Mouse (Mus musculus) left cerebral cortex, adult 2 months (tissue): ENCODE results near the gene Mep1a. TPM values are rescaled to one million over a fixed set of nuclear protein-coding genes. Genes with fewer than 3 reads are reported as not detected.

Source experiments
- DNase-seq, 2 experiments: peaks; one replicate each; pipeline ENCODE4 v3.0.0; 2021 to 2022; ENCODE audit warnings: low spot score in 2 of 2, mixed read lengths in 1 of 2; ENCODE audit errors: extremely low spot score in 1 of 2
- H3K27ac ChIP-seq: fragments of 200-600 bp; 2 replicates; pipeline ENCODE4 v1.8.1; 2022
- H3K4me3 ChIP-seq: fragments of 200-600 bp; 2 replicates; pipeline ENCODE4 v1.8.1; 2022
- CTCF ChIP-seq: fragments of 200-600 bp; IDR thresholded peaks from 2 replicates; pipeline ENCODE4 v1.8.1; 2022; ENCODE audit warnings: antibody characterized with exemption, mild to moderate bottlenecking, moderate library complexity
- intact Hi-C: fragments of 180-260 bp; cut with DNase I; formaldehyde crosslinking; loops from one replicate; pipeline ENCODE4 v1.15.1; 2025
- total RNA-seq, 2 experiments: library from RNA; stranded (reverse); gene quantifications; 2 replicates each; pipeline ENCODE4 v1.2.3; 2021

The Mep1a gene
- total RNA-seq, 2 experiments from 2014 or later: not detected

DNA sequence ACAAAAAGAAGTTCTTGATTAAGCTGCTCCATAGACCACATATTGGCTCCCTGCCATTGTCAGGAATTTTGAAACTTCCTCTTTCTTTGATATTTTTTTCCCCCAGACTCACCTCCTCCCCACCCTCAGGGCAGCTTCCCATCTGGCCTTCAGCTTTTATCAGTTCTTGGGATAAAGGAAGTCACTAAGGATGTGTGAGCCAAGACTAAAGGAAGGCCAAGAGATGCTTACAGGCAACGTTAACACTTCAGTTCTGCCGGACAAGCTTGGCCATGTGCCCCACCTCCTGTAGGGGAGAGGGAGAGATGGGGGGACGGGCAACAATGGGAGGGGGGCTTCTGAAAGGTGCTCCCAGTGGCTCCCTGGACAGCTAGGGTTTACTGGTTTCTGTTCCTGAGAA, 32.6 kb downstream of the Mep1a start:
- intact Hi-C loops: no loop called here
- Histone ChIP-seq H3K4me3 (no peak overlapping the region), H3K27ac (no peak overlapping the region)
- no peak for TF ChIP-seq CTCF
- DNase-seq: no peak

DNA sequence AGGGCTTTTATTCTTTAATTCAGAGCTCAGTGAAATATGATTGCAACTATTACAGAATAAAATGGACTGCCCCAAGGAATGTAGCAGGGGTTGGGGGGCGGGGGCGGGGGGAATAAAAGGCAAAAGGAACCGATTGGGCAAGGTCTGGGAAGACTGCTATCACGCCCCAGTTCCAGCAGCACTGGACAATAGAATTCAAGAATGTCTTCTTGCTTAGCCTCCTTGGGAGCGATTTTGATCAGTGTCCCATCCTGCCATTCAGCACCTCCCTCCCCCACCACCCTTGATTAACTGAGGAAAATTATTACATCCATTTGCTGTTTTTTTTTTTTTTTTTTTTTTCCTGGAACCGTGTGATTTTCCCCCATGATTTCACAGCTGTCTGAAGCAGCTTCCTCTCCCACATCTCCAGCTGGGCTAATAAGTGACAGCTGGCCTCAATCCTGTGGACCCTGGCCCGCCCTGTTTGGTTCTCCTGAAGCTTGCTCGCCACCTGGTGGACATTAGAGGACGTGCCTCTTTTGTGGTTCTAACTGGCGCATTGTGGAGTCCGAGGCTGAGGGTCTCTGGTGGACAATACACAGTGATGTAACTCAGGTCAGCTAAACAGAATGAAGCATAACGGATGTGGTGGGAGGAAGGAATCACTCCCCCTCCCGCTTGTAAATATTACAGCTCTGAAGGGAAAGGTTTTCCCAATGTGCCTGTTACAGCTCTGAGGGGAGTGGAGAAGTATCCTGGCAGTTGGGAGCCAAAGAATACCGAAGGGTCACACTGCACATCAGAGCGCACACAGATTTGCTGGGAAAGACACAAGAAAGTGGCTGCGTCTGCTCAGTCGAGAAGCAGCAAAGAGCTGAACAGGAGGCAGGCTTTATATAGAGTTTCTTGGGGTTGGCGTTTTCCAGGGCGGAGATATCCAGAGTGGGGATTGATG, 42.1 kb downstream of the Mep1a start:
- H3K27ac ChIP-seq: no peak overlapping the region
- H3K4me3 ChIP-seq: no peak overlapping the region
- peak; percentile 79 for TF ChIP-seq CTCF
- peak; percentile 56 to 63 for DNase-seq
- intact Hi-C loops: loop anchor here (2.0 kb wide), 1 partner anchor 448 kb away; no protein-coding TSS in a partner anchor

DNA sequence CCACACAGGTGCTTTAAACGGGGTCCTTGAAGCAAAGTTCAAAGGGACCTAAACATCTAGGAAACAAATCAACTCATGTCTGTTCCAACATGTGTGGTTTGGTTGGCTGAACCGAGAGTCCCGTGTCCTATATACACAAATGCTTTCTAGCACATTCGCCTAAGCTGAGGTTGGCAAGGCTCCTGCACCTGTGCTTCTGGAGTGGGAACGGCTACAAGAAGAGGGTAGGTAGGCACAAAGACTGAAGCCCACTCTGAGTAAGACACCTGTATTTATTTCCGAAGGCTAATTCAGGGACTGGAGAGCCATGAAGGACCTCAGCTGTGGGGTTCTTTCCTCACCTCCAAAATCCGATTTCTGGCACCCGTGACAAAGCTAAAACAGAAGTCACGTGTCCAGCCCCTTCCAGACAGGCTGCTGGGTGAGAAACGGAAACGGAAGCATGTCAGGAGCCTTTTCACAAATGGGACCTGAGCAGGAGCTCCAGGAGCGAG, 42.8 kb downstream of the Mep1a start:
- DNase-seq: no peak
- H3K4me3 ChIP-seq: no peak overlapping the region
- no peak overlapping the region for H3K27ac ChIP-seq
- intact Hi-C loops: loop anchor here (2.0 kb wide), 2 partner anchors 133 to 447 kb away; no protein-coding TSS in a partner anchor
- no peak for TF ChIP-seq CTCF

DNA sequence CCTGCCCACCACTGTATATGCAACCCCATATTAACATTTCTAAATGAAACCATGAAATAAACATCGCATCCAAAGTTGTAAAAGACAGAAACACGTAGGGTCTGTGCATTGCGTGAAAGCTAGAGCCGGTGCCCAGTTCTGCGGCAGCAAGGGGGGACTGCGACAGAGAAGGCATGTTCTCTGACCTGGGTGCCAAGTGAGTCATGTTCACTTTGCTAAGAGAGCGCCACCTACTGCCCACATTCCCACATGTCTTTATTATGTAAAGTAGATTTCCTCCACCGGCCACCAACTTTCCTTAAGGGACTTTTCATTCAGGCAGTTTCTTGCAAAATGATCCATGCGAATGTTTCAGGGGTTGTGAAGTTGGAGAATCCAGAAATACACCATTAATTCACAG, 44.0 kb downstream of the Mep1a start:
- intact Hi-C loops: loop anchor here (1.0 to 2.0 kb wide), 2 partner anchors 132 to 193 kb away; no protein-coding TSS in a partner anchor
- DNase-seq: peak; percentile 59 to 71
- no peak overlapping the region for H3K4me3 ChIP-seq
- TF ChIP-seq CTCF: peak; percentile 74
- H3K27ac ChIP-seq: no peak overlapping the region

DNA sequence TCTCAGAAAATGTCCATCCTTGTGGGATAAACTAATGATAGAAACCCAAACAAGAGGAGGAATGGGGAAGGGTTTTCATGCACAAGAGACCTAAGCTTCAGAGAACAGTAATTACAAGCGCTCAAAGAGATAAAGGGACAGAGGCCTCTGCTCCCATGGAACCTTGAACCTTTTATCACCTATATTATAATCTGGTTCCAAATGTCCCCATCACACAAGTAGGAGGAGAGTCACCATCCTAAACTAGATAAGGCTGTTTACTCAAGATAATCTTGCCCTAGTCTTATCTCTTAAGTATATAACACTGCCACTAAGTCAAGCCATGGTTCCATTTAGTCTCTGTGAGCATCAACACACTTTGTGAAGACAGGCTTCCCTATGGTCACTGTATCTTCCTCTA, 51.4 kb downstream of the Mep1a start:
- no peak for TF ChIP-seq CTCF
- intact Hi-C loops: no loop called here
- Histone ChIP-seq H3K4me3 (no peak overlapping the region), H3K27ac (no peak overlapping the region)
- DNase-seq: no peak

DNA sequence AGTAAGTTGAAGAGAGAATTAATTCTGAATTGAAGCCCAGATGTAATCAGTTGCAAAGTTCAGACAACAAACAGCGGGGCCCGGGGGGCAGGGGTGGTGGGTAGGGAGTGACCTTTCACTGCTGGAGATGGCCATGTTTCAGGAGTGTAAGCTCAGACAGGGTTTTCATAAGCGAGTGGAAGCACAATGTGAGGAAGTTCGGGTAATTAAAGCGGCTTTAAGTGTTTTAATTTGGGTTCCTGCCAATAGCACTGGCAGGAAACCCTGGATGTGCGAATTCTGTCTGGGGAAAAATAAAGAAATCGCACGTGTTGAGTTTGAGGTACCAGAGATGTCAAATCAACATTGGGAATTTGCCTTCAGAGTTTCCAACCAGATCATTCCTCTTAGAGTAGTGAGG, 68.1 kb downstream of the Mep1a start:
- intact Hi-C loops: no loop called here
- no peak for DNase-seq
- H3K4me3 ChIP-seq: no peak overlapping the region
- H3K27ac ChIP-seq: no peak overlapping the region
- TF ChIP-seq CTCF: no peak

DNA sequence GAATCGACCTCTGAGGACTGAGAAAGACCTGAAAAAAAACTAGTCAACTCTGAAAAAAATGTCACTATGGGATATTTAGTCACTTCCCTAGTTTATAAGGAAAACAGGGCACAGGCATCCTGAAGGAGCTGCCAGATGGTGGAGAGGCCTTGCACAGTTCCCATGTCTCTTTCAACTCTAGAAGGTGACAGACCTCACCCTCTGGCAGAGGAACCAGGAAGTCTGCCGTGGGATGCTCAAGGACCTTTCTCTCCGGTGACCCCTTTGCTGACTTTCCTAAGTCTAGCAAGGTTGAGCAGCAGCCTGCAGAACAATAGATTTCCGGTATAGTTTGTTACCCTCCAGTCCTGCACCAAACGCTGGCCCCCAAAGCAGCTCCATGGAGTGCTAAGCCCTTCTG, 70.9 kb downstream of the Mep1a start:
- no peak for TF ChIP-seq CTCF
- intact Hi-C loops: no loop called here
- no peak for DNase-seq
- H3K4me3 ChIP-seq: no peak overlapping the region
- no peak overlapping the region for H3K27ac ChIP-seq

Other genes starting within 250 kb of the Mep1a start
- gene Adgrf1, start 232.5 kb downstream of the Mep1a start, total RNA-seq: not detected
- 10 to 100 TPM; 32.5 to 35.0 TPM for gene Adgrf5, start 142.4 kb downstream of the Mep1a start, total RNA-seq
- under 1 TPM; 0.26 to 0.27 TPM for gene Ankrd66, start 40.8 kb upstream of the Mep1a start, total RNA-seq
- gene Pla2g7, start 65.3 kb upstream of the Mep1a start, total RNA-seq: 10 to 100 TPM; 80.9 to 84.9 TPM
- under 1 TPM; 0.48 to 0.94 TPM for gene Tdrd6, start 127.5 kb upstream of the Mep1a start, total RNA-seq
- 10 to 100 TPM; 47.9 to 51.3 TPM for gene Slc25a27, start 164.4 kb upstream of the Mep1a start, total RNA-seq
- gene Cyp39a1, start 164.6 kb upstream of the Mep1a start, total RNA-seq: 1 to 10 TPM; 2.0 to 3.6 TPM